Mouse (Mus musculus) monocyte, adult 2 months (primary cell): ENCODE results near the gene Cers5.
"Not testable (repeated sequence)": the region's sequence is repeated elsewhere in the genome, so short reads cannot be mapped to it uniquely, and the experiment has no call there.

Source experiments
- DNase-seq, 2 experiments: peaks; one replicate each; pipeline ENCODE4 v3.0.0; 2022; ENCODE audit warnings: low spot score in 2 of 2, low read depth in 1 of 2

The Cers5 gene

DNA sequence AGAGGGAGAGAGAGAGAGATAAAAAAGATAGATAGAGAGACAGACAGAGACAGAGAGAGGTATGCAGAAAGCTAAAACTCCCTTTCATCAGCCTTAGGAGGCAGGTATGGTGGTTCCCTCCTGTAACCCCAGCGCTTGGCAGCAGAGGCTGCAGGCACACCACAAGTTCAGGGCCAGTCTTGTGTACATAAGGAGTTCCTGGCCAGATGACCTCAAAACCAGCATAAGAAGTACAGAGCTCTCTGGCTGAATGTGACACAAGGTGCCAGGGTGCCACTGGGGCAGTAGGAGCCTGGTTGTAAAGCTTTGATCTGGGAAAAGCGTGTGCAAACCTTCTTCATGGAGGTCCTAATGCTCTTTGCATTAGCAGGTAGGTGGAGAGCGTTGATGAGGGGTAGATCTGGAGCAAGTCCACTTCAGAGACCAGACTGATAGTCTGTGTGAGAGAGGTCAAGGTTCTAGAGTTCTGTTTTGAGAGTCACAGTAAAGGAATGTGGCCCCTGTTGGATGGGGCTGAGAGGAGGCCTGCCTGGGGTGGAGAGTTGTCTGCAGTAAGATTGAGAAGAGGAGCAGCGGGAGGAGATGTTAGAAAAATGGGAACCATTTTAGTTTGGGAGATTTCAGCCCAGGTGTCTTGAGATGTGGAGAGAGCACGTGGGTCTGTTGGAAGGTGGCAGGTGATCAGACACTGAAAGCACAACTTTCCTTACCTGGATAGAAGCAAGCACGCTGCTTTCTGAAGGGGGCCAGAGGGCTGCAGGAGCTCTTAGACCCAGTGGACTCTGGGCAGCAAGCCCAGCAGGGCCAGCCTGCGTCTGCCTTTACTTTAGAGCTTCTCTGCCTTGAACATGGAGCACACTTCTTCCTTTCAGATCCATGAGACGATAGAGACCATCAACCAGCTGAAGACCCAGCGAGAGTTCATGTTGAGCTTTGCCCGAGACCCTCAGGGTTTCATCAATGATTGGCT is 62.2 kb downstream of the Cers5 start:
- no peak for DNase-seq

DNA sequence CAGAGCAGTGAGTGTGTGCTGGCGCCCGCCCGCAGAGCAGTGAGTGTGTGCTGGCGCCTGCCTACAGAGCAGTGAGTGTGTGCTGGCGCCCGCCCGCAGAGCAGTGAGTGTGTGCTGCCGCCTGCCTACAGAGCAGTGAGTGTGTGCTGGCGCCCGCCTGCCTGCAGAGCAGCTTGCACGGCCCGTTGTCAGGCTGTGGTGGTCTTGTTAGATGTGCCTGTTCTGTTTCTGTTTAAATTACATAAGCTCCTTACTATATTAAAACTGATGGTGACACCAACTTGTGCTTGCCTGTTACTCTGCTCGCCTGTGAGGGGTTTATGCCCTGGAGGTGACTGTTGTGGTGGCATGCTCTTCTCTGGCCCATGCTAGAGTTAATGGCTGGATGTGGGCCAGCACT is 64.5 kb downstream of the Cers5 start:
- no peak for DNase-seq

DNA sequence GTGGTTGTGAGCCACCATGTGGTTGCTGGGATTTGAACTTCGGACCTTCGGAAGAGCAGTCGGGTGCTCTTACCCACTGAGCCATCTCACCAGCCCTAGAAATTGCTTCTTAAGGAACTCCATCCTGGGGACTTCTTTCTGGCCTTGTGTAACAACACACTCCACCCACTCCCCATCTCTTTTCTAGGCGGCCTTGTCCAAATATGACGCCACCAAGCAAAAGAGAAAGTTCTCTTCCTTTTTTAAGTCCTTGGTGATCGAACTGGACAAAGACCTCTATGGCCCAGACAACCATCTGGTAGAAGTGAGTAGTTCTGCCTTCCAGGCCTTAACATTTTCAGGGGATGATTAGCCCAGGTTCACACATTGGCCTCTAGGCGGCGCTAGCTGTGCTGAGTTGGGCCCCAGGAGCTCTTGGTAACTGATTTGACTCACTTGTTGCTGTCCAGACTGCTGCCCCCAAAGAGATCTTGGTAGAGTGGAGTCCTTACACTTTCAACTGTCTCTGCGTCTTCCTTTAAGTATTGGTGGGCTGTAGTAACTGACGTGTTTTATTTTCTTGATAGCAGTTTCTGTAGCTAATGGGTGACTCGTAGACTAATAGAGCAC is 67.1 kb downstream of the Cers5 start, which contains the start of gene Gm17349:
Gene Gm17349, minus strand, starts transcription at position 51 of the 609 bp plus-strand sequence.
- peak in 1 of 2 experiments; percentile 42 for DNase-seq

DNA sequence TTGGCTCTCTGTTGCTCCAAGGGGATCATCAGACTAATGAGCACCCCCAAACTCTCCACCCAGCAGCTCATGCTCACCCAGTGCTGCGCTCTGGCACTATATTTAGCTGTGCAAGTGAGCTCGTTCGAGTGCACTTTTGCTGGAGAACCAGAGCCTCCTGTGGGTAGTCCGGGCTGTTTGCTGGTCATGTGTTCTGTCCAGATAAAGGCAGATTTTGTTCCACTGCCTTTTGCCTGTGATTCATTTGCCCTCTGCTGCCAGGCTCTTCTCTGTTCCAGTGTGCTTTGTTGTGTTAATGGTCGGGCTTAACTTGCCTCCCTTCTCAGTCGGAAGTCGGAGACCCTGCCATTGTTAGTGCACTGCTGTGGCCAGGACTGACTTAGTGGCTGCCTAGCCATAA is 67.8 kb downstream of the Cers5 start:
- DNase-seq, result no peak

DNA sequence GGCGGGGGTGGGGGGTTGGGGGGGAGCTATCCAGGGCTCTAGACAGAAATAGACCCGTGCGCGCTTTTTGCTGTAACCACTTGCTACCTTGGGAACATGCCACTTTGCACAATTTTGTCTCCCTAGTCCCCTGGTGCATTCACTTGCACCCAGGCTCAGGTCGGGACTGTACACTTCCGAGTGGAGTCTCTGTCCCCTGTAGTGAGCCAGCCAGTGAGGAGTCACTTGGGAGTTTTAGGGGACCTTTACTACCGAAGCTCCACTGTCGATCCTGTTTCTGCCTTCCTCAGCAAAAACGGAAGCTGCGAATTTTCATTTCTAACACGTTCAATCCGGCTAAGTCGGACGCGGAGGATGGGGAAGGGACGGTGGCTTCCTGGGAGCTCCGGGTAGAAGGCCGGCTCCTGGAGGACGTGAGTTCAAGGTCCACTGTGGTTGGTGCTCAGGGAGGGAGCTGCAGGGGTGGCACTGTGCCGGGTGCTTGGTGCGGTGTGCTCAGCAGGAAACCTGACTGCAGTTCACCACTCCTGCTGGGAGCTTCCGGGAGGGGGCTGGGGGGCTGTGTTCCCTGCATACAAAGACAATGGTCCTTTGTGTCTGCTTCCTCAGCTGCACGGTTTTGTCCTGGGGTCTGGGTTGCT is 68.5 kb downstream of the Cers5 start:
- DNase-seq, result no peak

DNA sequence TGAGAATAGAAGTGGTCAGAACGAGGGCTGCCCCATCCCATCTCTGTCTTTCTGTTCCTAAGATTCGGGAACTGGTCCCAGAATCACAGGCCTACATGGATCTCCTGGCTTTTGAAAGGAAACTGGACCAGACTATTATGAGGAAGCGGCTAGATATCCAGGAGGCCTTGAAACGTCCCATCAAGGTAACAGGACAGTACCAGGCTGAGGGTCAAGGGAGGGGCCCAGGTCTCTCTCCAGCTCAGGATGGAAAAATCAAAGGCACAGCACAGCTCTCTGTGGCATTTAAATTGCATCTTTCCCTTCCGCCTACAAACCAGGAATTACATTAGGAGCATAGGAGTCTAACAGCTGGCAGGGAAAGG is 69.0 kb downstream of the Cers5 start:
- DNase-seq, result no peak

DNA sequence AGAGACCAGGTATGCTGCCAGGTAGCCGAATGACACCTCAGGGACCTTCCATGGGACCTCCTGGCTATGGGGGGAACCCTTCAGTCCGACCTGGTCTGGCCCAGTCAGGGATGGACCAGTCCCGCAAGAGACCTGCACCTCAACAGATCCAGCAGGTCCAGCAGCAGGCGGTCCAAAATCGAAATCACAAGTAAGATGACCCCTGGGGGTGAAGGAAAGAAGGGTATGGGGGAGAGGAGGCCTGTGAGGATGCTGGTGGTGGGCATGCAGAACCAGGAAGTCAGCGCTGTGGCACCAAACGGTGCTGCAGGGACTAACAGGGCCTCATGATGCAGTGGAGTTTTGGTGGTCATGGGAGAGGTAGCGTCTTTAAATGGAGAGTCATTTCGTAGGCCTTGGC is 69.6 kb downstream of the Cers5 start:
- DNase-seq, result no peak

DNA sequence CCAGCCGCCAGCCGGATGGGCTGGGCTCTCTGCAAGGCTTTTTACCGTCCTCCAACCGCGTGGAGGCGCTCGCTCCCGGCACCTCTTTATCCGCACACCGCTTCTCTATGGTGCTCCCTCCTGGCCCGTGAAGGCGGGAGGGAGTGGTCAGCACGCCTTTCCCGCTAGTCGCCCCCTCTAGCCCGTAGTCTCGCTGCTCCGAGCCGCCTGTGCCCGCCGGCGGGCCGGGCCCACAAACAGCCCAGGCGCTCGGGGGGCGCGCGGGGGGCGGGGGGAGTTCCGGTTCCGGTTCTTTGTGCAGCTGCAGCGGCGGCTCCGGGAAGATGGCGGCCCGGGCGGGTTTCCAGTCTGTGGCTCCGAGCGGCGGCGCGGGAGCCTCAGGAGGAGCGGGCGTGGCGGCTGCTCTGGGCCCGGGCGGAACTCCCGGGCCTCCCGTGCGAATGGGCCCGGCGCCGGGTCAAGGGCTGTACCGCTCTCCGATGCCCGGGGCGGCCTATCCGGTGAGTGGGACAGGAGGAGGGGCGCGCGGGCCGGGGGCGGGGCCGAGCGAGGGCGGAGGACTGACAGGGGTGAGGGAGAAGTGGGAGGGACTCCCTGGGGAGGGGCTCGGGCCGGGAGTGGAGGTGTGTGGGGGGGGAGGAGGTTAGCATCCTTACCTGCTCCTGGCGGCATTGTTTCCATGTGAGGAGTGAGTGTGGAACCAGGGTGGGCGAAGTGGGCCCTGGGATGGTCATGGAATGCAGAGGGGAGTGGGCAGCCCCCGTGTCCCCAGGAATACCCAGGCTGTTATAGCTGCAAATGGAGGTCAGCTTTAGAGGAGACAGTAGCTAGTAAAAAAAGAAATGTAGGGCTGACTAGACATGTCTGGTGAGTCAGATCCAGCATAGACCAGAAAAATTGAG is 70.4 kb downstream of the Cers5 start, which contains the start of gene Smarcd1:
Gene Smarcd1, plus strand, starts transcription at position 131 of the 902 bp plus-strand sequence.
- DNase-seq, result peak; percentile 70 to 84

DNA sequence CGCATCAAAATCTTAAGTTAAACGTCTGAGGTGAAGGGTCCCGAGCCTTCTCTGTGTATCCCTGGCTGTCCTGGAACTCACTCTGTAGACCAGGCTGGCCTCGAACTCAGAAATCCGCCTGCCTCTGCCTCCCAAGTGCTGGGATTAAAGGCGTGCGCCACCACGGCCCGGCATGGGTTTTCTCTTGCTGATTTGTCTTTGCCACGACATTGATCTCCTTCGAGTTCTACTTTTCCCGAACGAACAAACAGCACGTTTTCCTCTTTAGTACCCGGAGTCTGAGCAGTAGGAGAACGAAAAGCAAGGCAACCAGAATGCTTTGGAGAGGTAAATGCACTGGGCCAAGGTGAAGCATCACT is 71.1 kb downstream of the Cers5 start:
- DNase-seq, result not testable (repeated sequence)

DNA sequence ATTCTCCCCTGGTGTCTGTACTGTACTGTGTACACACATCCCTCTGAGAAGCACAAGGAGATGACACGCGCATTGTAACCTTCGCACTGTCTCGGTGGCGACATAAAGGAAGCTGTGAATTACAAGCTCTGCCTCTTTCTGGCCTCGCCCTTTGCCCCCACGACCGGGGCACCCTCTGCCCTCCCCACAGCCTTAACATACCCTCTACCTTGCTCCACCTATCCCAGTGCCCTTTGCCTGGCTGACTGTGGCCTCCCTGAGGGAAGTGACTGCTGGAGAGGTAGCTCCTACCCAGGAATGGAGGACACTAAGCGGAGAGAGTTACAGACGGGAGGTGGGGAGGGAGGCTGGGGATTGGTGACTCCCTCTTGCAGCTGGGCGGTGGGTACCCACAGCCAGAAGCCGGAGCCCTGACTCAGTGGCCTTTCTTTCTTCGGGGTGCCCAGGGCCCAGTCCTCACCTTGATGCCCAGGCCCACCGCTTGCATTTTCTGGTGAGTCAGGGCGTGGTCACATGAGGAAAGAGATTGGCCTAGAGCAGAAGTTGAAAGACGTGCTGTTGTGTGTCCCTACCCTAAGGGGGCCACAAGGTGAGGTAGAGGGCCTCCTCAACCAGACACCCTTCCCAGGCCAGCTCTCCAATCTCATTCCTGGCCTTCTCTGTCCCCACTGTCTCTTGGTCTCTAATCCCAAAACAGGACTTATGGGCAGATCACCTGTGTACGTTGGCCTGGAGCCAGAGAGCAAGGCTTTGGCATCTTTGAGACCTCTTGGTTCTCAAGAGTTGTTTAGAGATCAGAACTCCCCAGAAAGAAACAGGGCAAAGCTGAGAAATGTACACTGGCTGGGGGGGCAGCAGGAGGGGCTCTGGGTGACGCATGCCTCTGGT is 72.2 kb downstream of the Cers5 start:
- no peak for DNase-seq

DNA sequence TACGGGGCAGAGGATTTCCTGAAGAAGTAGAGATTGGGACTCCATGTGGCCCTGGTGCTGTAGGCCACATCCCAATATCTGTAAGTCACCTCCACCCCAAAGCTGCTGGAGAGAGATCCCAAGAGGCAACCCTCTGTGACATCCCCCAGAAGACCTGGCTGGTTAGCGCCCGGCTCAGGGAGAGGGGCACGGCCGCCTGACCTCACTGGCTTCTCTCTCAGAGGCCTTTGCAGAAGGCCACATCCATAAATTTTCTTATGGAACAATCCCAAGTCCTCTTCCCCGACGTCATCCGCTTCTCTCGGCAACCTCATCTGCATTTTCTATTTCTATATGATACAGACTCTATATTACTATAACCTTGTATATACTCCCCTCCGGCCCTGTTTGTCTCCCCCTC is 73.0 kb downstream of the Cers5 start:
- no peak for DNase-seq

DNA sequence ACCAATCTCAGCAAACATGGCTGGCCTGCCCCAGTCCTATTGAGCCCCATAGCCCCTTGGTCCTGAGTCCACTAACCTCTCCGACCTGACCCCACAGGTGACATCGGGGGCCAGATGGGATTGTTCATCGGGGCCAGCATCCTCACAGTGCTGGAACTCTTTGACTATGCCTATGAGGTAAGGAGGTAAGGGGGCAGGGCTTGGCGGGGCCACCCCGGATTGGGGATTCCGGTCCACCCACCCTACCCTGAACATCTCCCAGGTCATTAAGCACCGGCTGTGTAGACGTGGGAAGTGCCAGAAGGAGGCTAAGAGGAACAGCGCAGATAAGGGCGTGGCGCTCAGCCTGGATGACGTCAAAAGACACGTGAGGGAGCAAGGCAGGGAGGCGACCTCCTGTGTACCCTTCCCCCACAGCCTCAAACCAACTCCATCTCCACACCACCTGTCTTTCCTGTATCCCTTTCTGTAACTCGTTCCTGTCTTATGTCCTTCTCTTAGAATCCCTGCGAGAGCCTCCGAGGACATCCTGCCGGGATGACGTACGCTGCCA is 74.1 kb downstream of the Cers5 start:
- no peak for DNase-seq

DNA sequence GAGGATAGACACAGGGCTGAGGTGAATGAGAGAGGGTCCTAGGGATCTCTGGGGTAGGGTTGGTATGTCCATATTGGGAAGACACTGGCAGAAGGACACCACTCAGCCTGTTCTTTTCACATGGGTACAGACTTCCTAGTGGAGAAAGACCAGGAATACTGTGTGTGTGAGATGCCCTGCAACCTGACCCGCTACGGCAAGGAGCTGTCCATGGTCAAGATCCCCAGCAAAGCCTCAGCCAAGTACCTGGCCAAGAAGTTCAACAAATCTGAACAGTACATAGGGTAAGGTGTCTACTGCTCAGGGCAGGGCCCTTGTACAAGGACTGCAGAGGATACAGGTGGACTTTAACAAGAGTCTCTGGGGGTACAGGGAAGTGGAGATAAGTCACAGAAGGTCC is 75.4 kb downstream of the Cers5 start:
- DNase-seq, result no peak

DNA sequence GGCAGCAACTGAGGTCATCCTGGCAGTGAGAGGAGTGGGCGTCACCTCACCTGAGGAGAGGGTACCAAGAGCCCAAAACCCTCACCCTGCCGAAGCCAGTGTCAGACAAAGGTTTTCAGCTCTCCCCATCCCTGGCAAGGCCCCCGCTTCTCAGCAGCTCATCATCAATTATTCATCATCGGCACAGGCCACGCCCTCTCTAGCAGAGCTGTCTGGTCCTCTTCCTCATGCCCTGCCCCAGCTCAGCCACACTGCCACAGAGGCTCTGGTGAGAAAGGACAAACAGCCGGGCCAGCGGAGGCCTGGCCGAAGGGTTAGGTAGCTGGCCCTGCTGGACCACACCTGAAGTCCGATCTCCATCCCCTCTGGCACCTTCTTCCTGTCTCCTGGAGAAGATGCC is 80.7 kb downstream of the Cers5 start:
- DNase-seq, result no peak

DNA sequence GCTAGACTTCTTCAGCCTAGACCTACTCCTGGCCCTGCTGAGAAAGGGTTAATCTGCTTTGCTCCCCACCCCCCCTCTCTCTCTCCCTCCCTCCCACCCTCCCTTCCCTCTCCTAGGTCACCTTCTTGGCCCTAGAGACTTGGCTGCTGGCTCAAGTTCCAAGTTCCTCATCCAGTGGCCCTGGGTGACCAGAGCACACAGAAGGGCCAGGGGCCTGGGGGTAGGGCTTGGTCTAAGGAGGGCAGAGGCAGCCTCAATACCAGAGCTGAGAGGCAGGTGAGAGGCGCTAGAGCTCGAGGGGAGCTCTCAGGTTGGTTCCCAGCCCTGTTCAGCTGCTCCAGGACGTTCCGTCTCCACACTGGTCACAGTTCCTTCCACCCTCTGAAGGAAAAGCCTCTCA is 81.8 kb downstream of the Cers5 start:
- no peak for DNase-seq

DNA sequence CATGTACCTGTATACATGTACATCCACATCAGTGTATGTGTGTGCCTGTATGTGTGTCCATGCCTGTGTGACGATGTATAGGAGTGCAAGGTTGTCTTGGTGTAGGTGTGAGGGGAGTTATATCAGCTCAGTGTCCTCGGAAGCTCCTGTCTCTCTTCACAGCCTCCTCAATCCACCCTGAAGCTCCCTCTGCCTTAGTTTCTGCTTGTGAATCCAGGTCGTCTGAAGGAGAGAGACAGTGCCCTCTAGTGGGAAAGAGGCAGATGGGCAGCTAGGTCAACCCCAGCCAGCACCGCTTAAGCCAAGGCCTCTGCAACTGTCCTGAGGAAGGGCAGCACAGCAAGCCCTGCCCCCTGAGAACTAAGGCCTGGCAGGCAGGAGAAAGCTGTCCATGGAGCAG is 84.0 kb downstream of the Cers5 start:
- no peak for DNase-seq
